Mouse (Mus musculus): ENCODE results near the gene N4bp1.

- no peak for TF ChIP-seq E2F4 (IDR thresholded peaks at IDR 0.05; ENCODE audit: insufficient read depth)
- TF ChIP-seq POLR2A (IDR thresholded peaks at IDR 0.05; ENCODE audit: insufficient read length, low read depth), result no peak
- TF ChIP-seq USF1 (IDR thresholded peaks at IDR 0.05; ENCODE audit: low read depth), result no peak
- TF ChIP-seq MAX (IDR thresholded peaks at IDR 0.05; ENCODE audit: low read depth), result no peak
- no peak for TF ChIP-seq POLR2AphosphoS2 (IDR thresholded peaks at IDR 0.05; ENCODE audit: insufficient read length, low read depth)
- TF ChIP-seq MYOD1 (IDR thresholded peaks at IDR 0.05; ENCODE audit: control insufficient read depth in 1 of 3, insufficient read length in 2 of 3, low read depth in 2 of 3), result no peak
- no peak for TF ChIP-seq REST (IDR thresholded peaks at IDR 0.05; ENCODE audit: insufficient read depth, insufficient read length)
These were observed 118.4 kb downstream of the N4bp1 start for GRCm38 (mm10) chr8:86766548-86767211.

All from myocyte (in vitro differentiated cells).